Mouse (Mus musculus) forelimb bud, embryonic 11.5 days (tissue): ENCODE measurements around the gene Slco1a4.
"Not testable (repeated sequence)": the region's sequence is repeated elsewhere in the genome, so short reads cannot be mapped to it uniquely, and the experiment has no call there.

Experiments used
- DNase-seq: peaks from one replicate; pipeline ENCODE4 v3.0.0-alpha.2; 2012; ENCODE audit warnings: low read depth, low spot score

Gene Slco1a4

GRCm38 (mm10) chr6:141856085-141856484 is at the start of gene Slco1a4:
Slco1a4 (minus strand) TSS chr6:141856199.
- no peak for DNase-seq

GRCm38 (mm10) chr6:141898197-141898596 is 42.2 kb upstream of the Slco1a4 start:
- no peak for DNase-seq

- no peak for DNase-seq
Observed at GRCm38 (mm10) chr6:141889723-141890122, 33.7 kb upstream of the Slco1a4 start.

- DNase-seq = no peak
Observed at GRCm38 (mm10) chr6:141888248-141888647, 32.2 kb upstream of the Slco1a4 start.

GRCm38 (mm10) chr6:141882581-141882980 is 26.6 kb upstream of the Slco1a4 start:
- no peak for DNase-seq

- not testable (repeated sequence) for DNase-seq
Observed at GRCm38 (mm10) chr6:141875742-141876141, 19.7 kb upstream of the Slco1a4 start.

- no peak for DNase-seq
Observed at GRCm38 (mm10) chr6:141871711-141872110, 15.7 kb upstream of the Slco1a4 start.

- DNase-seq = no peak
Observed at GRCm38 (mm10) chr6:141868735-141869134, 12.7 kb upstream of the Slco1a4 start.

GRCm38 (mm10) chr6:141866026-141866425 is 10.0 kb upstream of the Slco1a4 start:
- no peak for DNase-seq

- no peak for DNase-seq
Observed at GRCm38 (mm10) chr6:141857735-141858531, 1.9 kb upstream of the Slco1a4 start.

GRCm38 (mm10) chr6:141853616-141854015 is 2.4 kb downstream of the Slco1a4 start:
- DNase-seq = no peak

GRCm38 (mm10) chr6:141849051-141849450 is 6.9 kb downstream of the Slco1a4 start:
- DNase-seq = no peak

- peak; percentile 48 for DNase-seq
Observed at GRCm38 (mm10) chr6:141797837-141798236, 58.2 kb downstream of the Slco1a4 start.

- DNase-seq = no peak
Observed at GRCm38 (mm10) chr6:141774476-141774875, 81.5 kb downstream of the Slco1a4 start.

GRCm38 (mm10) chr6:141773710-141774109 is 82.3 kb downstream of the Slco1a4 start, which contains the start of gene Gm5724:
Gm5724 (minus strand) TSS chr6:141773810.
- DNase-seq = no peak
